Mouse (Mus musculus): ENCODE results near the gene U2surp.

- TF ChIP-seq CTCF (IDR thresholded peaks at IDR 0.05; ENCODE audit: control insufficient read depth, insufficient read depth, insufficient read length) (no peak), MAX (IDR thresholded peaks at IDR 0.05) (peak; percentile 46), USF1 (IDR thresholded peaks at IDR 0.05; ENCODE audit: low read depth) (peak; percentile 77), MYOG (IDR thresholded peaks at IDR 0.05; ENCODE audit: control insufficient read depth, extremely low read depth, insufficient read length) (no peak), MYOD1 (IDR thresholded peaks at IDR 0.05; ENCODE audit: control insufficient read depth, insufficient read length, low read depth) (no peak), CEBPB (IDR thresholded peaks at IDR 0.05; ENCODE audit: low read depth) (no peak), FOSL1 (IDR thresholded peaks at IDR 0.05; ENCODE audit: insufficient read depth, low read length, poor library complexity, severe bottlenecking) (no peak)
These were observed at the start of gene U2surp for GRCm38 (mm10) chr9:95511472-95512330.
